Mouse (Mus musculus) C2C12 (cell line): ENCODE measurements around the gene Kcnc2. TPM values are rescaled to one million over a fixed set of nuclear protein-coding genes. Genes with fewer than 3 reads are reported as not detected.

ENCODE experiments used
- H3K27me3 ChIP-seq: one replicate; pipeline ENCODE4 v1.6.1; 2011; ENCODE audit not compliant: control insufficient read depth, insufficient read depth, insufficient read length
- H3K36me3 ChIP-seq: one replicate; pipeline ENCODE4 v1.6.1; 2011; ENCODE audit not compliant: control insufficient read depth, insufficient read depth
- H3K4me3 ChIP-seq: one replicate; pipeline ENCODE4 v1.5.1; 2011; ENCODE audit warnings: mild to moderate bottlenecking, control low read depth; ENCODE audit not compliant: poor library complexity, insufficient read depth, severe bottlenecking
- H3K79me2 ChIP-seq: one replicate; pipeline ENCODE4 v1.6.1; 2011; ENCODE audit not compliant: control insufficient read depth, insufficient read depth
- H3K79me3 ChIP-seq: one replicate; pipeline ENCODE4 v1.6.1; 2011; ENCODE audit warnings: low read depth, control low read depth
- H3ac ChIP-seq: one replicate; pipeline ENCODE3; 2011; ENCODE audit warnings: low read depth; ENCODE audit not compliant: control insufficient read depth, insufficient read length
- CEBPB ChIP-seq: IDR thresholded peaks from one replicate; pipeline ENCODE4 v1.6.1; 2011; ENCODE audit warnings: low read depth, mild to moderate bottlenecking, control low read depth, moderate library complexity
- CTCF ChIP-seq: IDR thresholded peaks from one replicate; pipeline ENCODE4 v1.5.1; 2011; ENCODE audit not compliant: control insufficient read depth, insufficient read depth, insufficient read length
- FOSL1 ChIP-seq: IDR thresholded peaks from one replicate; pipeline ENCODE4 v1.8.0; 2011; ENCODE audit warnings: mild to moderate bottlenecking, low read length; ENCODE audit not compliant: poor library complexity, insufficient read depth, severe bottlenecking
- MAX ChIP-seq: IDR thresholded peaks from one replicate; pipeline ENCODE4 v1.6.1; 2011; ENCODE audit warnings: mild to moderate bottlenecking, control low read depth
- MYOD1 ChIP-seq: IDR thresholded peaks from one replicate; pipeline ENCODE4 v1.6.1; 2011; ENCODE audit warnings: low read depth; ENCODE audit not compliant: control insufficient read depth, insufficient read length
- MYOG ChIP-seq: IDR thresholded peaks from one replicate; pipeline ENCODE4 v1.6.1; 2011; ENCODE audit not compliant: control insufficient read depth, insufficient read length; ENCODE audit errors: extremely low read depth
- USF1 ChIP-seq: IDR thresholded peaks from one replicate; pipeline ENCODE4 v1.6.1; 2011; ENCODE audit warnings: low read depth, mild to moderate bottlenecking, control low read depth, moderate library complexity
- polyA plus RNA-seq: library from polyadenylated mRNA; unstranded; fragments of >200 nt; fragmentation: generic; extraction: Trizol; gene quantifications from one replicate; pipeline ENCODE4 v1.2.1, GENCODE M21; 2012; ENCODE audit warnings: missing spikeins

Gene Kcnc2
- polyA plus RNA-seq, 1 experiment, result 0.16 TPM

GRCm38 (mm10) chr10:112409525-112409924, 138.6 kb downstream of the Kcnc2 start:
- Histone ChIP-seq H3K79me3 (no peaks in the 10 kb centered on the region), H3K27me3 (no peaks in the 10 kb centered on the region), H3K79me2 (no peaks in the 10 kb centered on the region), H3ac (no peak overlapping the region), H3K4me3 (no peak overlapping the region), H3K36me3 (no peaks in the 10 kb centered on the region)
- TF ChIP-seq CTCF (no peak), CEBPB (no peak), FOSL1 (no peak), MYOD1 (no peak), MAX (no peak), USF1 (no peak), MYOG (no peak)

GRCm38 (mm10) chr10:112423327-112423726, 152.4 kb downstream of the Kcnc2 start:
- TF ChIP-seq USF1 (no peak), FOSL1 (no peak), MAX (no peak), CTCF (no peak), MYOD1 (no peak), MYOG (no peak), CEBPB (no peak)
- H3K4me3 ChIP-seq, result no peak overlapping the region

GRCm38 (mm10) chr10:112436950-112437349, 166.0 kb downstream of the Kcnc2 start:
- H3K36me3 ChIP-seq, result no peaks in the 10 kb centered on the region
- H3K79me3 ChIP-seq, result no peaks in the 10 kb centered on the region
- H3ac ChIP-seq, result no peak overlapping the region
- no peaks in the 10 kb centered on the region for H3K27me3 ChIP-seq
- no peak overlapping the region for H3K4me3 ChIP-seq
- no peaks in the 10 kb centered on the region for H3K79me2 ChIP-seq
- TF ChIP-seq FOSL1, result no peak
- TF ChIP-seq CTCF, result no peak
- TF ChIP-seq CEBPB, result no peak
- no peak for TF ChIP-seq MYOD1
- TF ChIP-seq MYOG, result no peak
- no peak for TF ChIP-seq USF1
- no peak for TF ChIP-seq MAX

More at GRCm38 (mm10) chr10:112423327-112423726, 152.4 kb downstream of the Kcnc2 start:
- H3K36me3 ChIP-seq, result no peaks in the 10 kb centered on the region
- H3K79me2 ChIP-seq, result no peaks in the 10 kb centered on the region
- H3ac ChIP-seq, result no peak overlapping the region
- no peaks in the 10 kb centered on the region for H3K79me3 ChIP-seq
- H3K27me3 ChIP-seq, result no peaks in the 10 kb centered on the region

- Histone ChIP-seq H3K79me2 (no peaks in the 10 kb centered on the region), H3K36me3 (no peaks in the 10 kb centered on the region), H3K4me3 (no peak overlapping the region), H3K27me3 (no peaks in the 10 kb centered on the region), H3K79me3 (no peaks in the 10 kb centered on the region), H3ac (no peak overlapping the region)
- TF ChIP-seq CTCF, result no peak
Measured at GRCm38 (mm10) chr10:112444640-112445039, 173.7 kb downstream of the Kcnc2 start.

GRCm38 (mm10) chr10:112450910-112451309, 180.0 kb downstream of the Kcnc2 start:
- Histone ChIP-seq H3ac (no peak overlapping the region), H3K36me3 (no peaks in the 10 kb centered on the region), H3K79me3 (no peaks in the 10 kb centered on the region), H3K4me3 (no peak overlapping the region), H3K27me3 (no peaks in the 10 kb centered on the region), H3K79me2 (no peaks in the 10 kb centered on the region)
- no peak for TF ChIP-seq FOSL1
- no peak for TF ChIP-seq CEBPB
- no peak for TF ChIP-seq MAX

- Histone ChIP-seq H3K79me2 (no peaks in the 10 kb centered on the region), H3ac (no peak overlapping the region), H3K36me3 (no peaks in the 10 kb centered on the region), H3K27me3 (no peaks in the 10 kb centered on the region), H3K4me3 (no peak overlapping the region), H3K79me3 (no peaks in the 10 kb centered on the region)
- TF ChIP-seq MYOD1 (no peak), FOSL1 (no peak), USF1 (no peak), MYOG (no peak), CEBPB (no peak), MAX (no peak), CTCF (no peak)
Measured at GRCm38 (mm10) chr10:112468689-112469384, 197.9 kb downstream of the Kcnc2 start.
